Mouse (Mus musculus) neural tube, embryonic 15.5 days (tissue): ENCODE data around the gene Vmn1r229. TPM values are rescaled to one million over a fixed set of nuclear protein-coding genes. Genes with fewer than 3 reads are reported as not detected.

Source experiments
- ATAC-seq: fragments of 200-750 bp; cut with Nextera tagmentation; 2 replicates; pipeline ENCODE4 v1.8.0; 2017; ENCODE audit warnings: mild to moderate bottlenecking, moderate TSS enrichment, moderate library complexity; ENCODE audit not compliant: low FRiP score
- H3K27ac ChIP-seq: fragments of 300-500 bp; sonication (generic); replicated peaks from 2 replicates; pipeline ENCODE4 v1.5.1; 2015; ENCODE audit warnings: mild to moderate bottlenecking, inconsistent platforms
- H3K27me3 ChIP-seq: fragments of 300-500 bp; sonication (generic); replicated peaks from 2 replicates; pipeline ENCODE4 v1.6.1; 2015; ENCODE audit warnings: inconsistent platforms
- H3K36me3 ChIP-seq: fragments of 300-500 bp; sonication (generic); 2 replicates; pipeline ENCODE4 v1.6.1; 2015; ENCODE audit warnings: inconsistent platforms
- H3K4me1 ChIP-seq: fragments of 300-500 bp; sonication (generic); 2 replicates; pipeline ENCODE4 v1.6.1; 2015; ENCODE audit warnings: inconsistent platforms
- H3K4me2 ChIP-seq: fragments of 300-500 bp; sonication (generic); 2 replicates; pipeline ENCODE4 v1.6.1; 2015; ENCODE audit warnings: inconsistent platforms, mild to moderate bottlenecking, moderate library complexity
- H3K4me3 ChIP-seq: fragments of 300-500 bp; sonication (generic); replicated peaks from 2 replicates; pipeline ENCODE4 v1.5.1; 2015; ENCODE audit warnings: mild to moderate bottlenecking, inconsistent platforms
- H3K9ac ChIP-seq: fragments of 300-500 bp; sonication (generic); replicated peaks from 2 replicates; pipeline ENCODE4 v1.6.1; 2015; ENCODE audit warnings: mild to moderate bottlenecking, inconsistent platforms
- H3K9me3 ChIP-seq: fragments of 300-500 bp; sonication (generic); replicated peaks from 2 replicates; pipeline ENCODE4 v1.6.1; 2016; ENCODE audit warnings: inconsistent platforms
- WGBS: fragments of 180-500 bp; shearing (Covaris S2); methylation state at CpG from one replicate; pipeline ENCODE4 v1.1.7; 2015; ENCODE audit warnings: mixed read lengths; 5-methylcytosine and 5-hydroxymethylcytosine counted together
- polyA plus RNA-seq: library from polyadenylated mRNA; unstranded; fragments of >200 nt; fragmentation: Nextera tagmentation; extraction: Ambion mirVana; gene quantifications from 2 replicates; pipeline ENCODE4 v1.2.1, GENCODE M21; 2015

Vmn1r229 gene
- 0.01 TPM in 1 of 2 replicates, not detected in the other for polyA plus RNA-seq

DNA sequence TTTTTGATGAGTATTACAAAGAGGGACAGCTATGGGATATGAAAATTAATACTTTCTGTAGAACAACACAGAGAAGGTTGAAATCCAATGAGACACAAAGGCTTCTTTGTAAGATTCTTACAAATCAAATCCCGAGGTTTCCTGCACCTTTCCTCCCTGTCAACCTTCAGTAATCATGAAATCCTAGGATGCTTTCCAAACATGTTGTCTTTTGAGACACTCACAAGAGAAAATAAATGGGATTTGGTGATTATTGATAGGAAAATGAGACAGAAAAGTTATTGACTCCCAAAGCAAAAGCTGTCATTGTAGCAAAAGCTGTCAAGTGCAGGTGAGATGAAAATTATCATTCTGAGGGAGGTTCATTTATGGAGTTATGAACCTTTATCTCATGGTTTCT, at the start of gene Vmn1r229:
Vmn1r229 (plus strand) TSS at position 301 of the 400 bp plus-strand sequence.
- Histone ChIP-seq H3K27ac (no peak within 1 kb of the TSS), H3K4me3 (no peak within 1 kb of the TSS), H3K36me3 (no peaks in the 10 kb centered on the region), H3K4me1 (no peaks in the 10 kb centered on the region), H3K27me3 (no peaks in the 10 kb centered on the region), H3K9me3 (peaks cover 14% of the 10 kb centered on the region; the same call in 1 of the 2 replicates), H3K4me2 (no peak within 1 kb of the TSS), H3K9ac (no peak within 1 kb of the TSS)
- ATAC-seq: no peak
- 67% methylated on average over 1 of the region's 1 CpGs for WGBS

- Histone ChIP-seq H3K27ac (no peak within 1 kb of the TSS), H3K4me1 (no peaks in the 10 kb centered on the region), H3K36me3 (no peaks in the 10 kb centered on the region), H3K4me3 (no peak within 1 kb of the TSS), H3K9ac (no peak within 1 kb of the TSS), H3K4me2 (no peak within 1 kb of the TSS), H3K9me3 (peaks cover 5% of the 10 kb centered on the region), H3K27me3 (no peaks in the 10 kb centered on the region)
- no peak for ATAC-seq
Observed at GRCm38 (mm10) chr17:20786057-20786456, 25.3 kb upstream of the Vmn1r229 start, which contains the start of gene Vmn1r228. Gene Vmn1r228, minus strand, starts transcription at chr17:20786157.

GRCm38 (mm10) chr17:20840144-20840543, 28.8 kb downstream of the Vmn1r229 start, which contains the start of gene Vmn1r230:
Gene Vmn1r230, plus strand, starts transcription at chr17:20840444.
- no peak for ATAC-seq
- H3K27me3 ChIP-seq: no peaks in the 10 kb centered on the region

More at GRCm38 (mm10) chr17:20840144-20840543, 28.8 kb downstream of the Vmn1r229 start, which contains the start of gene Vmn1r230:
- WGBS: 19% methylated on average over 1 of the region's 1 CpGs
- no peak within 1 kb of the TSS for H3K27ac ChIP-seq
- no peak within 1 kb of the TSS for H3K4me3 ChIP-seq
- no peaks in the 10 kb centered on the region for H3K9me3 ChIP-seq
- H3K4me1 ChIP-seq: no peaks in the 10 kb centered on the region
- no peak within 1 kb of the TSS for H3K9ac ChIP-seq
- H3K36me3 ChIP-seq: no peaks in the 10 kb centered on the region
- no peak within 1 kb of the TSS for H3K4me2 ChIP-seq

Other genes starting within 250 kb of the Vmn1r229 start
- gene Vmn2r109, start 246.8 kb upstream of the Vmn1r229 start, polyA plus RNA-seq: not detected in 2 replicates
- gene Vmn2r110, start 215.1 kb upstream of the Vmn1r229 start, polyA plus RNA-seq: not detected in 2 replicates
- gene Fpr-rs3, start 186.7 kb upstream of the Vmn1r229 start, polyA plus RNA-seq: not detected in 2 replicates
- gene Vmn1r226, start 128.7 kb upstream of the Vmn1r229 start, polyA plus RNA-seq: not detected in 2 replicates
- gene Vmn1r227, start 81.7 kb upstream of the Vmn1r229 start, polyA plus RNA-seq: not detected in 2 replicates
- not detected in 2 replicates for gene Vmn1r228, start 25.4 kb upstream of the Vmn1r229 start, polyA plus RNA-seq
- gene Vmn1r230, start 28.9 kb downstream of the Vmn1r229 start, polyA plus RNA-seq: not detected in 2 replicates
- gene Vmn1r231, start 93.5 kb downstream of the Vmn1r229 start, polyA plus RNA-seq: not detected in 2 replicates
- not detected in 2 replicates for gene Vmn1r232, start 108.2 kb downstream of the Vmn1r229 start, polyA plus RNA-seq
- 748 and 813 TPM in 2 replicates for gene Ppp2r1a, start 133.8 kb downstream of the Vmn1r229 start, polyA plus RNA-seq
- gene Vmn1r233, start 184.9 kb downstream of the Vmn1r229 start, polyA plus RNA-seq: not detected in 2 replicates
- 15.3 and 15.9 TPM in 2 replicates for gene Zfp160, start 197.3 kb downstream of the Vmn1r229 start, polyA plus RNA-seq